Comparison of ENCODE assay signal across 8 mouse cellular contexts in the genomic region with DNA sequence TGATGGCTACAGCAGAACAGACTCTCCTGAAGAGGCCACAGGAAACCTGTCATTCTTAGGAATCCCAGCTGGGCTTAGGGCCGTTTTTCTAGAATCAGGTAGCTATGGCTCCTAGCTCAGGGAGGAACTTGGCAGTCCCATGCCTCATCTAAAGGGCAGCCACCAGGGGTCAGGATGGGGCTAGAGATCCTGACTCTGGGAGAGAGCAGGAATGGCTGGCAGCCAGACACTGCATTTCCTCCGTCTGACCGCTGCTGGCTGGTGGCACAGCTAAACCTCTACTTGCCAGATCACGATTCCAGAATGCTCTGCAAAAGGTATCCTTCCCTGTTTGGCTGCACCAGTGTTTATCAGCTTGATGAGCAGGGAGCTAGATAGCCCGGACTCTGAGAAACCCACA. TPM values are rescaled to one million over a fixed set of nuclear protein-coding genes. Genes with fewer than 3 reads are reported as not detected.
DNase-seq lines count a peak whose midpoint lies in the region; ATAC-seq and TF ChIP-seq lines count a peak whose summit lies in the region.

No protein-coding gene starts in this region.

- intact Hi-C loops in left cerebral cortex, adult 2 months (cut with DNase I): no loop called here
- intact Hi-C loops in heart, postnatal 36 days (cut with DNase I): loop anchor here (1.0 kb wide), 2 partner anchors 39 to 316 kb away; no protein-coding TSS in a partner anchor

- H3K4me3 ChIP-seq in left cerebral cortex, adult 2 months: no peak overlapping the region
- H3K4me3 ChIP-seq in cerebellum, adult 2 months (replicated peaks; ENCODE audit: insufficient read depth, low read depth, low read length): no peak overlapping the region
- no peak overlapping the region for H3K4me3 ChIP-seq in forebrain, embryonic 16.5 days (replicated peaks; ENCODE audit: low read length)
- H3K4me3 ChIP-seq in stomach, postnatal 0 days (ENCODE audit: low read depth, low read length): no peak overlapping the region

- TF ChIP-seq CTCF in left cerebral cortex, adult 2 months (IDR thresholded peaks at IDR 0.05): peak; percentile 54
- TF ChIP-seq CTCF in cerebellum, adult 2 months (IDR thresholded peaks at IDR 0.05; ENCODE audit: borderline replicate concordance, insufficient read depth, low read depth, low read length): peak; percentile 88
- TF ChIP-seq CTCF in stomach, postnatal 0 days (IDR thresholded peaks at IDR 0.05; ENCODE audit: low read depth): peak; percentile 89

- H3K4me2 ChIP-seq in forebrain, embryonic 16.5 days (ENCODE audit: low read length): peak overlapping the region; percentile 14; the same call in 1 of the 2 replicates
- H3K4me2 ChIP-seq in stomach, postnatal 0 days (replicated peaks; ENCODE audit: low read depth): peak overlapping the region; percentile 23; the same call in 1 of the 2 replicates

- H3K36me3 ChIP-seq in forebrain, embryonic 16.5 days (ENCODE audit: control insufficient read depth, insufficient read depth): no peaks in the 10 kb centered on the region
- no peaks in the 10 kb centered on the region for H3K36me3 ChIP-seq in stomach, postnatal 0 days (ENCODE audit: control insufficient read depth, insufficient read depth, low read length)

- TF ChIP-seq EP300 in stomach, postnatal 0 days (optimal IDR thresholded peaks at IDR 0.05): no peak

- H3K9ac ChIP-seq in forebrain, embryonic 16.5 days (replicated peaks; ENCODE audit: low read depth, low read length): 0 out of 2 replicates have a peak overlapping the region, but pooled peaks have one; percentile 14
- no peak overlapping the region for H3K9ac ChIP-seq in stomach, postnatal 0 days (ENCODE audit: low read length)

- H3K4me1 ChIP-seq in cerebellum, adult 2 months (ENCODE audit: control insufficient read depth, insufficient read depth, low read length): peaks cover 20% of the 10 kb centered on the region
- peaks cover 14% of the 10 kb centered on the region for H3K4me1 ChIP-seq in forebrain, embryonic 16.5 days (replicated peaks; ENCODE audit: control insufficient read depth, insufficient read depth, low read length)
- no peaks in the 10 kb centered on the region for H3K4me1 ChIP-seq in stomach, postnatal 0 days (replicated peaks; ENCODE audit: control insufficient read depth, insufficient read depth)

- DNase-seq in left cerebral cortex, adult 2 months (ENCODE audit: extremely low spot score in 1 of 2, low spot score in 2 of 2): peak; percentile 40 to 58
- DNase-seq in left cerebral cortex, adult 11 months (ENCODE audit: low spot score): no peak
- DNase-seq in cerebellum, adult 2 months: peak; percentile 91 to 94
- DNase-seq in heart, postnatal 36 days: peak; percentile 76 to 81
- DNase-seq in layer of hippocampus, postnatal 14 days (ENCODE audit: low spot score in 2 of 2): peak; percentile 41 to 60
- DNase-seq in stomach, postnatal 0 days (ENCODE audit: low spot score): peak; percentile 91

- H3K27ac ChIP-seq in left cerebral cortex, adult 2 months: peak overlapping the region; percentile 36; the same call in 1 of the 2 replicates
- H3K27ac ChIP-seq in cerebellum, adult 2 months (ENCODE audit: insufficient read depth, low read length): peak overlapping the region; percentile 64
- no peak overlapping the region for H3K27ac ChIP-seq in forebrain, embryonic 16.5 days (ENCODE audit: low read length)
- no peak overlapping the region for H3K27ac ChIP-seq in stomach, postnatal 0 days (replicated peaks)

- TF ChIP-seq POLR2A in cerebellum, adult 2 months (IDR thresholded peaks at IDR 0.05; ENCODE audit: borderline replicate concordance, insufficient read depth, low read length): peak; percentile 63; the same call in 1 of the 2 replicates

- WGBS in cerebellum, adult 2 months: 2% methylated on average over 5 of the region's 5 CpGs
- WGBS in forebrain, embryonic 16.5 days: 9% methylated on average over 5 of the region's 5 CpGs
- 2% methylated on average over 5 of the region's 5 CpGs for WGBS in stomach, postnatal 0 days

- peak; percentile 57 for ATAC-seq in forebrain, embryonic 16.5 days
- peak; percentile 76 for ATAC-seq in megakaryocyte-erythroid progenitor cell, adult 5-6 weeks (replicated peaks; ENCODE audit: low FRiP score, low TSS enrichment, poor library complexity, severe bottlenecking)
- ATAC-seq in stomach, postnatal 0 days (ENCODE audit: low FRiP score, low TSS enrichment): peak; percentile 93

- no peaks in the 10 kb centered on the region for H3K9me3 ChIP-seq in forebrain, embryonic 16.5 days (ENCODE audit: control insufficient read depth, low read length)
- no peaks in the 10 kb centered on the region for H3K9me3 ChIP-seq in stomach, postnatal 0 days (ENCODE audit: control insufficient read depth, low read length)

- H3K27me3 ChIP-seq in cerebellum, adult 2 months (ENCODE audit: control insufficient read depth, insufficient read depth, low read length): no peaks in the 10 kb centered on the region
- no peaks in the 10 kb centered on the region for H3K27me3 ChIP-seq in forebrain, embryonic 16.5 days (replicated peaks; ENCODE audit: control insufficient read depth, insufficient read depth, low read length)
- H3K27me3 ChIP-seq in stomach, postnatal 0 days (ENCODE audit: control insufficient read depth, insufficient read depth, low read length): no peaks in the 10 kb centered on the region

RNA-seq across cellular contexts. Expression of a gene that starts 5.2 kb away (rescaled TPM):
- 100 to 1,000 TPM; 300 to 347 TPM for total RNA-seq in left cerebral cortex, adult 2 months (2021)
- 204 and 227 TPM in 2 replicates for polyA plus RNA-seq in cerebellum, adult 2 months (2012; rRNA removed)
- polyA plus RNA-seq in forebrain, embryonic 16.5 days (2015; fragmentation: Nextera tagmentation; extraction: Ambion mirVana): 33.6 and 45.1 TPM in 2 replicates
- under 1 TPM; 0.14 TPM for total RNA-seq in heart, postnatal 36 days (2021)
- 100 to 1,000 TPM; 408 to 411 TPM for total RNA-seq in layer of hippocampus, postnatal 14 days (2021)
- total RNA-seq in megakaryocyte-erythroid progenitor cell, adult 5-6 weeks (2014; fragmentation: Nextera tagmentation): not detected in 2 replicates
- 0.05 TPM in 1 of 2 replicates, not detected in the other for total RNA-seq in megakaryocyte-erythroid progenitor cell, adult 5-6 weeks (2017)
- polyA plus RNA-seq in stomach, postnatal 0 days (2015; fragmentation: Nextera tagmentation; extraction: Ambion mirVana): 0.82 and 1.0 TPM in 2 replicates

RNA-seq across cellular contexts. Expression of a gene that starts 15.6 kb away (rescaled TPM):
- 1 to 10 TPM; 7.7 to 9.5 TPM for total RNA-seq in left cerebral cortex, adult 2 months (2021)
- polyA plus RNA-seq in cerebellum, adult 2 months (2012; rRNA removed): 18.6 and 19.1 TPM in 2 replicates
- 13.3 and 16.5 TPM in 2 replicates for polyA plus RNA-seq in forebrain, embryonic 16.5 days (2015; fragmentation: Nextera tagmentation; extraction: Ambion mirVana)
- total RNA-seq in heart, postnatal 36 days (2021): 1 to 10 TPM; 3.9 to 6.2 TPM
- total RNA-seq in layer of hippocampus, postnatal 14 days (2021): 10 to 100 TPM; 15.8 to 18.6 TPM
- 66.7 and 109 TPM in 2 replicates for total RNA-seq in megakaryocyte-erythroid progenitor cell, adult 5-6 weeks (2014; fragmentation: Nextera tagmentation)
- total RNA-seq in megakaryocyte-erythroid progenitor cell, adult 5-6 weeks (2017): 13.3 and 27.0 TPM in 2 replicates
- 26.4 and 31.0 TPM in 2 replicates for polyA plus RNA-seq in stomach, postnatal 0 days (2015; fragmentation: Nextera tagmentation; extraction: Ambion mirVana)

RNA-seq across cellular contexts. Expression of a gene that starts 27.4 kb away (rescaled TPM):
- 10 to 100 TPM; 18.1 to 22.8 TPM for total RNA-seq in left cerebral cortex, adult 2 months (2021)
- 12.8 and 13.8 TPM in 2 replicates for polyA plus RNA-seq in cerebellum, adult 2 months (2012; rRNA removed)
- 55.2 and 56.6 TPM in 2 replicates for polyA plus RNA-seq in forebrain, embryonic 16.5 days (2015; fragmentation: Nextera tagmentation; extraction: Ambion mirVana)
- total RNA-seq in heart, postnatal 36 days (2021): 10 to 100 TPM; 12.6 to 13.0 TPM
- 10 to 100 TPM; 21.7 to 24.7 TPM for total RNA-seq in layer of hippocampus, postnatal 14 days (2021)
- total RNA-seq in megakaryocyte-erythroid progenitor cell, adult 5-6 weeks (2014; fragmentation: Nextera tagmentation): 9.2 and 10.4 TPM in 2 replicates
- 5.1 and 6.4 TPM in 2 replicates for total RNA-seq in megakaryocyte-erythroid progenitor cell, adult 5-6 weeks (2017)
- polyA plus RNA-seq in stomach, postnatal 0 days (2015; fragmentation: Nextera tagmentation; extraction: Ambion mirVana): 11.5 and 11.8 TPM in 2 replicates

RNA-seq across cellular contexts. Expression of a gene that starts 29.8 kb away (rescaled TPM):
- 10 to 100 TPM; 47.0 to 61.6 TPM for total RNA-seq in left cerebral cortex, adult 2 months (2021)
- 10.7 and 11.0 TPM in 2 replicates for polyA plus RNA-seq in cerebellum, adult 2 months (2012; rRNA removed)
- 21.5 and 32.9 TPM in 2 replicates for polyA plus RNA-seq in forebrain, embryonic 16.5 days (2015; fragmentation: Nextera tagmentation; extraction: Ambion mirVana)
- total RNA-seq in heart, postnatal 36 days (2021): 1 to 10 TPM; 3.4 to 3.9 TPM
- 10 to 100 TPM; 41.2 to 48.8 TPM for total RNA-seq in layer of hippocampus, postnatal 14 days (2021)
- 5.6 and 7.8 TPM in 2 replicates for total RNA-seq in megakaryocyte-erythroid progenitor cell, adult 5-6 weeks (2014; fragmentation: Nextera tagmentation)
- total RNA-seq in megakaryocyte-erythroid progenitor cell, adult 5-6 weeks (2017): 0.19 and 1.4 TPM in 2 replicates
- polyA plus RNA-seq in stomach, postnatal 0 days (2015; fragmentation: Nextera tagmentation; extraction: Ambion mirVana): 1.0 and 1.3 TPM in 2 replicates

Comparison
In these comparisons a context has a peak if more than half of its experiments do, and no peak if none do; other contexts are left out.
1. H3K27ac ChIP-seq: peak in left cerebral cortex, adult 2 months (single experiment) and cerebellum, adult 2 months (single experiment); none in forebrain, embryonic 16.5 days (single experiment) and stomach, postnatal 0 days (single experiment).
2. RNA of a gene that starts 5.2 kb away (total RNA-seq): 408 to 411 TPM in layer of hippocampus, postnatal 14 days and 300 to 347 TPM in left cerebral cortex, adult 2 months; 0.14 TPM in heart, postnatal 36 days and 0.05 TPM in megakaryocyte-erythroid progenitor cell, adult 5-6 weeks; every median in the first group is over 100 times any median in the second.
3. Peak in every context shown above with its lines, with median percentiles within 50 percentile points of each other: CTCF ChIP-seq and ATAC-seq.